Mouse (Mus musculus): ENCODE results near the gene Lbx2.

DNA sequence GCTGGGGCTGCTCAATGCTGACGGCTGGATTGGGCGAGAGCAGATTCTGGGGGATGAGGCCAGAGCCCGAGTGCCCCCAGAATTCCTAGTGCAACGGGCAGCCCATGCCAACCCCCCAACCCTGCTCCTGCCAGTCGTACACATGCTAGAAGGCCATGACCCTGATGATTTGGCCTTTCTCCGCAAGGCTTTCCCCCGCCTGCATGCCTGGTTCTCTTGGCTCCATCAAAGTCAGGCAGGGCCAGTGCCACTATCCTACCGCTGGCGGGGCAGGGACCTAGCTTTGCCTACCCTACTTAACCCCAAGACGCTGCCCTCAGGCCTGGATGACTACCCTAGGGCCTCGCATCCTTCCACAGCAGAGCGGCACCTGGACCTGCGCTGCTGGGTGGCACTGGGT is 31.4 kb downstream of the Lbx2 start:
- TF ChIP-seq CTCF (conservative IDR thresholded peaks at IDR 0.05; ENCODE audit: low read length) (no peak), NANOG (IDR thresholded peaks at IDR 0.05; ENCODE audit: borderline replicate concordance, low read length) (no peak), POU5F1 (IDR thresholded peaks at IDR 0.05; ENCODE audit: borderline replicate concordance, low read length) (no peak)
